Mouse (Mus musculus): Measurements from ENCODE around the gene Ncor2. TPM values are rescaled to one million over a fixed set of nuclear protein-coding genes. Genes with fewer than 3 reads are reported as not detected.

The Ncor2 gene
- total RNA-seq, 2 experiments from 2014 or later: 15.0 to 107 TPM

- no peak for ATAC-seq (ENCODE audit: poor library complexity, severe bottlenecking)
Measured at GRCm38 (mm10) chr5:125133651-125134050, 45.4 kb downstream of the Ncor2 start.

DNA sequence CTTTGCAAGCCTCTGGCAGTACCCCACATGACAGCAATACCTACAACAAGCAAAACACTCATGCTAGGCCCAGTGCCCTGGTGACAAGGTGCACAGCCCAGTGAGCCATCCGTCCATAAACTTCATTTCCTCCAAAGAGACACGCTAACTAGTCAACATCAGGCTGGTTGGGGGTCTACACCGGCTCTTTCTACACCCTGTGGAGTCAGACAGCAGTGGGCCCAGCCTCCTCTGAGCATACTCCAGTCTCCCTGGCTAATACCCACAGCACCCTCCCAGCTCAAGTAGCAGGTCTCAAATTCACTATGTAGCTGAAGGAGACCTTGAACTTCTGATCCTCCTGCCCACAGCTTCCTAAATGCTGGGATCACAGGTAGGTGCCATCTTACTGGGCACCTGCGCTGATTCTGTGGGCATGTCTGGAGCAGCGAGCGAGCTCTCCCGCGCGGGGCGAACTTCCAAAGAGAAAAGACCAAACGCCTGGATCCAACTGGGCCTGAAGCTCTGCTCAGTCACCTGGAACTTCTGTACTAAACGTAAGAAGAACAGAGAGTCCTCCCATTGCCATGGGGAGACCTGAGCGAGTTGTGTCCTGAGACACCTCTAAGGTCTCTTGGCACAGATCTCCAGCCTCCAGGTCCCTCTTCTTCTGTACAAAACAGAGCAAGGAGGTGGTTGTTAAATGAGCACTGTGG is 46.3 kb downstream of the Ncor2 start:
- no peak for ATAC-seq (ENCODE audit: poor library complexity, severe bottlenecking)

- ATAC-seq (ENCODE audit: poor library complexity, severe bottlenecking): no peak
Measured at GRCm38 (mm10) chr5:125132069-125132468, 47.0 kb downstream of the Ncor2 start.

DNA sequence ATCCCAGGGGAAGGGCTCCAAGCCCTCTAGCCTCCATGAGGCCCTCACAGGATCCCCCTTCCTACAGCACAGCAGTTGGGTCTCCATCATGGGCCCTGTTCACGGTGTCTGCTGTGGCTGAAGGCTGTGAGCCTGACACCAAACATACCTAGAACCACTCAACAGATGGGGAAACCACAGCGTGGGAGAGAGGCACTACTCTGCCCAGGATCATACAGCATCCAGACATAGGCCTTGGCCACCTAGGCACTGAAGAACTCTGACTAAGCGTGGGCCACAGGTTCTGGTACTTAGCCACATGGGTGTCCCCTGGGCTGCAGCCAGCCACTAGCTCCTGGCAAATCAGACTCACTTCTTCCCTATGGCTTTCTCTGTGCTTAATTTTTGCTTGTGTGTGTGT is 48.6 kb downstream of the Ncor2 start:
- ATAC-seq (ENCODE audit: poor library complexity, severe bottlenecking): no peak

- no peak for ATAC-seq (ENCODE audit: poor library complexity, severe bottlenecking)
Measured at GRCm38 (mm10) chr5:125128939-125129385, 50.1 kb downstream of the Ncor2 start.

DNA sequence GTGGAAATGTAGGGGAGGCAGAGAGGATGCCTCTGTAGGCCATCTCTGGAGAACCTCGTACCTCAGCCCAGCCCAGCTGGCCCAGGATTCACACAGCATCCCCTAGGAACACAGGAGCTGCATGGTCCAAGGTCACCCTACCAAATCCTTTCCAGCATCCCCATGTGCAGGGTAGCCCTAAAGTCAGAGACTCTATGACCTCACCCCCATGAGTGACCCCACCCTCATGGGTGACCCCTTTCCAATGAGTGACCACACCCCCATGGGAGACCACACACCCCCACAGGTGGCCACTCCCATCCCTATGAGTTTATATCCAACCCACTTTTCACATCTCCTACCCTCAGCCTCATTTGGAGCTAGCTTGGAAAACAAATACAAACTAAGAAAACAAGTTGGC is 51.1 kb downstream of the Ncor2 start:
- no peak for ATAC-seq (ENCODE audit: poor library complexity, severe bottlenecking)

GRCm38 (mm10) chr5:125127426-125127825 is 51.6 kb downstream of the Ncor2 start:
- ATAC-seq (ENCODE audit: poor library complexity, severe bottlenecking): no peak

- ATAC-seq (ENCODE audit: poor library complexity, severe bottlenecking): no peak
Measured at GRCm38 (mm10) chr5:125125966-125126464, 53.0 kb downstream of the Ncor2 start.

- no peak for ATAC-seq (ENCODE audit: poor library complexity, severe bottlenecking)
Measured at GRCm38 (mm10) chr5:125125219-125125618, 53.8 kb downstream of the Ncor2 start.

- no peak for ATAC-seq (ENCODE audit: poor library complexity, severe bottlenecking)
Measured at GRCm38 (mm10) chr5:125124002-125124401, 55.0 kb downstream of the Ncor2 start.

DNA sequence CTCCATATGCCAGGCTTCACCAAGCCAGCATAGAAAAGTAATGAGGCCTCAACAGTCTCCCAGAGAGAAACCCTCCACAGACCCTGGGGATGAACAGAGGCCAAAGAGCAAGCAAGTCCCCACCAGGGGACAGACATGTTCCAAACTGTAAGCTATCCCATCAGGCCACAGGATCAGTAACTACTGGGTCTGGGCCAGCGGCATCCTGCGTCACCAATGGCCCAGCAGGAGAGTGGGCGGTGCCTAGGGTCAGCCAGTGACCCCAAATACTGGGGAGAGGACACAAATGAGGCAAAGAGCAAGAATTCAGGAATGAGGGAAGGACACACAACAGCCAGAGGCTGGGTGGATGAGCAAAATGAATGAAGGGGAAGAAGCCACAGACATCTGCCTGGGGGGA is 55.8 kb downstream of the Ncor2 start:
- ATAC-seq (ENCODE audit: poor library complexity, severe bottlenecking): no peak

DNA sequence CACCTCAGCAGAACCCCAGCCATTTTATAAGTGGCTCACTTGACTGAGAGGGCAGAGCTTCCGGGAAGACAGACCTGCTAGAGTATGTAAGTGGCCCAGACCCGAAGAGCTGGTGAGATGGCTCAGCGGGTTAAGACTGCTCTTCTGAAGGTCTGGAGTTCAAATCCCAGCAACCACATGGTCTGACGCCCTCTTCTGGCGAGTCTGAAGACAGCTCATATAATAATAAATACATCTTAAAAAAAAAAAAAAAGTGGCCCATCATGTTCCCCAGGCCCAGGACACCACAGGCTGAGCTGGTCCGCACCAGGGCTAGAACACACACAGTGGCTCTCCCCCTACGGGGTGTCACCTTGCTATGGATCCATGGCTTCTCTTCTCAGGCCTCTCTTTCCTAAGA is 56.5 kb downstream of the Ncor2 start:
- ATAC-seq (ENCODE audit: poor library complexity, severe bottlenecking): no peak

- ATAC-seq (ENCODE audit: poor library complexity, severe bottlenecking): no peak
Measured at GRCm38 (mm10) chr5:125122049-125122448, 57.0 kb downstream of the Ncor2 start.

DNA sequence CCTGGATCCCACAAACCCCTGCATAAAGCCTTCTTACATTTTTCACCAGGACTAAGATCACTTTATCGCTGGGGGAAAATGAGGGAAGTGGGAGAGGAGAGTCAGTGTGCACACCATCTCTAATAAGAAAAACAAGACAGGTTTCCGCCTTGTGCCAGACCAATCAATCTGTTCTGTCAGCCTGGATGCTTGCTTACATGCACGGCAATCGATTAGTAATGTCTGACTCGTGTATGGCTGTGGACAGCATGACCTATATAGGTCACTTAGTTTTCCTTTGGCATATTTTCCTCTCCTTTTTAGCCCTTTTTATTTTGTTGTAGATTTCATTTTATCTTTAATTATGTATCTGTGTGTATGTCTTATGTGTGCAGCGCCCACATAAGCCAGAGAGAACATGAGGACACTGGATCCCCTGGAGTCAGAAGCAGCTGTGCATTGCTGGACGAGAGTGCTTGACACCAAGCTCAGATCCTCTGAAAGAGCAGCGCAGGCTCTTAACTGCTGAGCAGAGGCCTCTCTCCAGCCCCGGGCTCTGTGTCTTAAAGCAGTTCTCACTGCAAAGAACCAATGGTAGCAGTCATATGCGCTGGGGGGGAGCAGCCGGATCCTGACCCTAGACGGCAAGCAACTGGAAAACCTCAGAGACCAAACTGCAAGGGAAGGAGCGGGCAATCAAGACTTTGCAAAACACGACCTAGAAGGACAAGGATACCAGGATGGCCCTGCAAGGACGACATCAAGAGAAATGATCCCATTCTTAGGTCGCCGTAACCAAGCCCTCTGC is 58.3 kb downstream of the Ncor2 start:
- no peak for ATAC-seq (ENCODE audit: poor library complexity, severe bottlenecking)

GRCm38 (mm10) chr5:125117238-125117637 is 61.8 kb downstream of the Ncor2 start:
- ATAC-seq (ENCODE audit: poor library complexity, severe bottlenecking): no peak

GRCm38 (mm10) chr5:125113029-125113428 is 66.0 kb downstream of the Ncor2 start:
- ATAC-seq (ENCODE audit: poor library complexity, severe bottlenecking): no peak

GRCm38 (mm10) chr5:125112588-125112987 is 66.4 kb downstream of the Ncor2 start:
- no peak for ATAC-seq (ENCODE audit: poor library complexity, severe bottlenecking)

GRCm38 (mm10) chr5:125111137-125111536 is 67.9 kb downstream of the Ncor2 start:
- ATAC-seq (ENCODE audit: poor library complexity, severe bottlenecking): no peak

DNA sequence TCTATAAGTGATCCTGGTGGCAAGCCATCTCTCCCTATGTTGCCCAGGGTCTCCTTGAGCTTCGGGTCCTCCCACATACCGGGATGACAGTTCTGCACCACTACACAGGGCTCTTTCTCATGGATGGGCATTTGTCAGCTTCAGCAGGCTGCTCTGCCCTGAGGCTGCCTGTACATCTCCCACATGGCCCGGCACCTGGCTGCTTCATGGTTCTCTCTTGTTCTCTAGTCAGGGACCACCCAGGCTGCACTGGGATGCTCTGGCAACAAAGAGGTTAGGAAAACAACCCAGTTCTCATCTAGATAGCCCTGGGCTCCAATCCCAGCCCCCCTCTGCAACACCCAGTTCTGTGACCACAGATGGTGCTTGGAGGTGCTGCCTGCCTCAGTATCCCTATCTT is 68.3 kb downstream of the Ncor2 start:
- no peak for ATAC-seq (ENCODE audit: poor library complexity, severe bottlenecking)

DNA sequence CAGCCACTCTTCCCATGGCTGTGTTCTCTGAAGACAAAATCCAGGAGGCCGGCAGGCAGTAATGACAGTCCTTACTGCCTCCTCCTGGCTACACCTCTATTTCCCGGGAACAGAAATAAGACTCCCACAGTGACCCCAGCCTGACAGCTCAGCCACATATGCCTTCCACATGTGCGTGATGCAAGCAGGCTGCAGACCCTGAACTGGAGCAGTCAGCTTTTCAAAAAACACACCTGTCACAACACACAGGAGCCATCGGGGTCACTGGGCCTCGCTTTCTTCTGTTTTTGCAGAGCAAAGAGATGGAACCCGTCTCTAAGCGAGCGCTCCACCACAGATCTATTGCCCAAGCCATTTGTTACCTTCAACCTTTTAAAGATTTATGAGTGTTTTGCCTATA is 68.8 kb downstream of the Ncor2 start:
- no peak for ATAC-seq (ENCODE audit: poor library complexity, severe bottlenecking)

- peak; percentile 39 for ATAC-seq (ENCODE audit: poor library complexity, severe bottlenecking)
Measured at GRCm38 (mm10) chr5:125107011-125107651, 71.9 kb downstream of the Ncor2 start.

DNA sequence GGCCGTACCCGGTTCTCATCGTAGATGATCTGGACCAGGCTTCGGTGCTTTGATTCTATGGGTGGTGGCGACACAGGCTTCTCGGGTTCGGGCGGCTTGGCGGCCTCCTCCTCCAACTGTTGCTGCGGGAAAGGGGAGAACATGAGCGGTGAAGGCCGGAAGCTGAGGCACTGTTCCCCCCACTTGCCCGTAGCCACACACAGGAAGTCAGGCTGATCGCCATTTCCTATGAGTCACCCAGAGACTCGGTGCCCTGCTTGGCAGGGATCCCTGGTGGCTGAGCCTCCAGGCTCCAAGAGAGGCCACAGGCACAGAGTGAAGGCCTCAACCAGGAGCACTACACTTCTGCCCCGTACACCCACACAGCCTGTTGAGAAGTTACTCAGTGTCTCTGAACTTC is 72.8 kb downstream of the Ncor2 start:
- peak; percentile 84 for ATAC-seq (ENCODE audit: poor library complexity, severe bottlenecking)
